Mouse (Mus musculus): Measurements from ENCODE around the gene Sft2d1. TPM values are rescaled to one million over a fixed set of nuclear protein-coding genes. Genes with fewer than 3 reads are reported as not detected.

Gene Sft2d1
- total and polyA plus RNA-seq, 2 experiments, result 59.7 to 67.4 TPM

GRCm38 (mm10) chr17:8342706-8343105 lies 31.8 kb downstream of the Sft2d1 start:
- TF ChIP-seq CTCF (IDR thresholded peaks at IDR 0.05; ENCODE audit: low read depth, low read length) (no peak), POLR2A (IDR thresholded peaks at IDR 0.05; ENCODE audit: extremely low read depth, insufficient read depth, low read length) (no peak)
- H3K9ac ChIP-seq (ENCODE audit: low read depth, low read length), result no peak overlapping the region
- H3K4me1 ChIP-seq (ENCODE audit: control insufficient read depth, insufficient read depth, low read length), result peaks cover 5% of the 10 kb centered on the region; the same call in 1 of the 2 replicates
- 62% methylated on average over 5 of the region's 5 CpGs for WGBS
- H3K36me3 ChIP-seq (ENCODE audit: control insufficient read depth, insufficient read depth, low read length), result no peaks in the 10 kb centered on the region
- no peak for DNase-seq (ENCODE audit: extremely low read depth, low read depth, low spot score)
- no peak overlapping the region for H3K4me3 ChIP-seq (ENCODE audit: insufficient read depth, low read depth, low read length)
- H3K27me3 ChIP-seq (ENCODE audit: control insufficient read depth, insufficient read depth, low read length), result peaks cover 9% of the 10 kb centered on the region
- H3K79me2 ChIP-seq (ENCODE audit: control insufficient read depth, insufficient read depth, low read length), result no peaks in the 10 kb centered on the region; the same call in 1 of the 2 replicates
- no peak overlapping the region for H3K27ac ChIP-seq (replicated peaks; ENCODE audit: insufficient read depth, low read depth, low read length)

- no peak overlapping the region; the same call in 1 of the 2 replicates for H3K4me3 ChIP-seq (ENCODE audit: insufficient read depth, low read depth, low read length)
- peak overlapping the region; percentile 89 for H3K27ac ChIP-seq (replicated peaks; ENCODE audit: insufficient read depth, low read depth, low read length)
- H3K27me3 ChIP-seq (ENCODE audit: control insufficient read depth, insufficient read depth, low read length), result peaks cover 9% of the 10 kb centered on the region
- DNase-seq (ENCODE audit: extremely low read depth, low read depth, low spot score), result peak; percentile 97
- TF ChIP-seq POLR2A (IDR thresholded peaks at IDR 0.05; ENCODE audit: extremely low read depth, insufficient read depth, low read length) (no peak), CTCF (IDR thresholded peaks at IDR 0.05; ENCODE audit: low read depth, low read length) (no peak)
- WGBS, result 20% methylated on average over 6 of the region's 6 CpGs
- H3K9ac ChIP-seq (ENCODE audit: low read depth, low read length), result 0 out of 2 replicates have a peak overlapping the region, but pooled peaks have one; percentile 25
- no peaks in the 10 kb centered on the region; the same call in 1 of the 2 replicates for H3K79me2 ChIP-seq (ENCODE audit: control insufficient read depth, insufficient read depth, low read length)
- no peaks in the 10 kb centered on the region for H3K36me3 ChIP-seq (ENCODE audit: control insufficient read depth, insufficient read depth, low read length)
- H3K4me1 ChIP-seq (ENCODE audit: control insufficient read depth, insufficient read depth, low read length), result peaks cover 5% of the 10 kb centered on the region; the same call in 1 of the 2 replicates
Observed at GRCm38 (mm10) chr17:8343416-8343815, 32.5 kb downstream of the Sft2d1 start.

GRCm38 (mm10) chr17:8347765-8348285 lies 36.9 kb downstream of the Sft2d1 start:
- H3K27ac ChIP-seq (replicated peaks; ENCODE audit: insufficient read depth, low read depth, low read length), result peak overlapping the region; percentile 2; the same call in 1 of the 2 replicates
- TF ChIP-seq POLR2A (IDR thresholded peaks at IDR 0.05; ENCODE audit: extremely low read depth, insufficient read depth, low read length), result no peak
- H3K27me3 ChIP-seq (ENCODE audit: control insufficient read depth, insufficient read depth, low read length), result no peaks in the 10 kb centered on the region
- no peak overlapping the region for H3K4me3 ChIP-seq (ENCODE audit: insufficient read depth, low read depth, low read length)
- WGBS, result 40% methylated on average over 5 of the region's 5 CpGs
- peak; percentile 54 for DNase-seq (ENCODE audit: extremely low read depth, low read depth, low spot score)
- H3K36me3 ChIP-seq (ENCODE audit: control insufficient read depth, insufficient read depth, low read length), result no peaks in the 10 kb centered on the region
- no peak overlapping the region for H3K9ac ChIP-seq (ENCODE audit: low read depth, low read length)
- H3K4me1 ChIP-seq (ENCODE audit: control insufficient read depth, insufficient read depth, low read length), result peaks cover 1% of the 10 kb centered on the region; the same call in 1 of the 2 replicates
- no peaks in the 10 kb centered on the region for H3K79me2 ChIP-seq (ENCODE audit: control insufficient read depth, insufficient read depth, low read length)

- Histone ChIP-seq H3K27ac (replicated peaks; ENCODE audit: insufficient read depth, low read depth, low read length) (no peak overlapping the region), H3K4me1 (ENCODE audit: control insufficient read depth, insufficient read depth, low read length) (peaks cover 1% of the 10 kb centered on the region; the same call in 1 of the 2 replicates), H3K36me3 (ENCODE audit: control insufficient read depth, insufficient read depth, low read length) (no peaks in the 10 kb centered on the region), H3K4me3 (ENCODE audit: insufficient read depth, low read depth, low read length) (no peak overlapping the region), H3K9ac (ENCODE audit: low read depth, low read length) (no peak overlapping the region), H3K27me3 (ENCODE audit: control insufficient read depth, insufficient read depth, low read length) (no peaks in the 10 kb centered on the region), H3K79me2 (ENCODE audit: control insufficient read depth, insufficient read depth, low read length) (no peaks in the 10 kb centered on the region)
- DNase-seq (ENCODE audit: extremely low read depth, low read depth, low spot score), result peak; percentile 92
- 24% methylated on average over 4 of the region's 4 CpGs for WGBS
- TF ChIP-seq CTCF (IDR thresholded peaks at IDR 0.05; ENCODE audit: low read depth, low read length) (no peak), POLR2A (IDR thresholded peaks at IDR 0.05; ENCODE audit: extremely low read depth, insufficient read depth, low read length) (no peak)
Observed at GRCm38 (mm10) chr17:8348941-8349340, 38.0 kb downstream of the Sft2d1 start.

- no peak for TF ChIP-seq POLR2A (IDR thresholded peaks at IDR 0.05; ENCODE audit: extremely low read depth, insufficient read depth, low read length)
- TF ChIP-seq CTCF (IDR thresholded peaks at IDR 0.05; ENCODE audit: low read depth, low read length), result no peak
- H3K27ac ChIP-seq (replicated peaks; ENCODE audit: insufficient read depth, low read depth, low read length), result no peak overlapping the region
- H3K36me3 ChIP-seq (ENCODE audit: control insufficient read depth, insufficient read depth, low read length), result no peaks in the 10 kb centered on the region
- H3K4me1 ChIP-seq (ENCODE audit: control insufficient read depth, insufficient read depth, low read length), result peaks cover 1% of the 10 kb centered on the region; the same call in 1 of the 2 replicates
- no peaks in the 10 kb centered on the region for H3K79me2 ChIP-seq (ENCODE audit: control insufficient read depth, insufficient read depth, low read length)
- H3K27me3 ChIP-seq (ENCODE audit: control insufficient read depth, insufficient read depth, low read length), result no peaks in the 10 kb centered on the region
- DNase-seq (ENCODE audit: extremely low read depth, low read depth, low spot score), result no peak
- 87% methylated on average over 7 of the region's 7 CpGs for WGBS
- H3K4me3 ChIP-seq (ENCODE audit: insufficient read depth, low read depth, low read length), result no peak overlapping the region
- H3K9ac ChIP-seq (ENCODE audit: low read depth, low read length), result no peak overlapping the region
Observed at GRCm38 (mm10) chr17:8351088-8351487, 40.2 kb downstream of the Sft2d1 start.

GRCm38 (mm10) chr17:8355692-8356091 lies 44.8 kb downstream of the Sft2d1 start, which contains the start of gene T2:
Gene T2 (plus strand): TSS chr17:8355992.
- TF ChIP-seq POLR2A (IDR thresholded peaks at IDR 0.05; ENCODE audit: extremely low read depth, insufficient read depth, low read length) (no peak), CTCF (IDR thresholded peaks at IDR 0.05; ENCODE audit: low read depth, low read length) (no peak)
- Histone ChIP-seq H3K36me3 (ENCODE audit: control insufficient read depth, insufficient read depth, low read length) (no peaks in the 10 kb centered on the region), H3K4me3 (ENCODE audit: insufficient read depth, low read depth, low read length) (no peak within 1 kb of the TSS), H3K27ac (replicated peaks; ENCODE audit: insufficient read depth, low read depth, low read length) (no peak within 1 kb of the TSS), H3K79me2 (ENCODE audit: control insufficient read depth, insufficient read depth, low read length) (no peaks in the 10 kb centered on the region), H3K9ac (ENCODE audit: low read depth, low read length) (no peak within 1 kb of the TSS), H3K27me3 (ENCODE audit: control insufficient read depth, insufficient read depth, low read length) (no peaks in the 10 kb centered on the region), H3K4me1 (ENCODE audit: control insufficient read depth, insufficient read depth, low read length) (no peaks in the 10 kb centered on the region)
- 78% methylated on average over 6 of the region's 6 CpGs for WGBS
- DNase-seq (ENCODE audit: extremely low read depth, low read depth, low spot score), result no peak

Data from liver, adult 2 months (tissue).